34 mouse cellular contexts compared by ENCODE assay signal in genomic region chr5:135818491-135818890, GRCm38 (mm10). TPM values are rescaled to one million over a fixed set of nuclear protein-coding genes. Genes with fewer than 3 reads are reported as not detected.
A peak's percentile ranks its signal among the peaks of the same experiment; 100 is the strongest.
DNase-seq lines count a peak whose midpoint lies in the region; ATAC-seq and TF ChIP-seq lines count a peak whose summit lies in the region.
"Had no signal": no experiment of that assay in that cellular context is flagged by ENCODE, and none has a peak within 500 bp of the region (broad histone marks: within the 10 kb centered on the region; RNA-seq: fewer than 3 reads in every experiment).

No protein-coding gene starts in this region.

- no peaks in the 10 kb centered on the region for H3K9me3 ChIP-seq in forebrain, postnatal 0 days (ENCODE audit: low read length)
- no peaks in the 10 kb centered on the region for H3K9me3 ChIP-seq in forebrain, embryonic 11.5 days (ENCODE audit: control insufficient read depth, low read length)
- H3K9me3 ChIP-seq: embryonic facial prominence, embryonic 13.5 days; heart, embryonic 13.5 days; hindbrain, embryonic 15.5 days; limb, embryonic 13.5 days; liver, embryonic 12.5 days; megakaryocyte, embryonic 14.5 days; midbrain, embryonic 15.5 days; neural tube, embryonic 12.5 days; stomach, embryonic 15.5 days had no signal

- no peak overlapping the region for H3K4me3 ChIP-seq in forebrain, postnatal 0 days (ENCODE audit: low read depth, low read length)
- no peak overlapping the region for H3K4me3 ChIP-seq in forebrain, embryonic 11.5 days (ENCODE audit: low read depth, low read length)
- H3K4me3 ChIP-seq in C2C12 (ENCODE audit: insufficient read depth, poor library complexity, severe bottlenecking), result no peak overlapping the region
- H3K4me3 ChIP-seq: embryonic facial prominence, embryonic 13.5 days; erythroblast, embryonic 14.5 days; heart, adult 2 months; heart, embryonic 13.5 days; hindbrain, embryonic 15.5 days; layer of hippocampus, adult 2 months; limb, embryonic 13.5 days; liver, embryonic 12.5 days; megakaryocyte, embryonic 14.5 days; midbrain, embryonic 15.5 days; neural tube, embryonic 12.5 days; stomach, embryonic 15.5 days had no signal

- H3K27me3 ChIP-seq in forebrain, postnatal 0 days (ENCODE audit: insufficient read depth, low read length), result no peaks in the 10 kb centered on the region
- H3K27me3 ChIP-seq in forebrain, embryonic 11.5 days (ENCODE audit: control insufficient read depth, insufficient read depth, low read length), result no peaks in the 10 kb centered on the region
- H3K27me3 ChIP-seq in C2C12 (ENCODE audit: control insufficient read depth, insufficient read depth, insufficient read length), result peaks cover 54% of the 10 kb centered on the region
- H3K27me3 ChIP-seq: hindbrain, embryonic 15.5 days; midbrain, embryonic 15.5 days; neural tube, embryonic 12.5 days; stomach, embryonic 15.5 days had no signal

- peak; percentile 63 for DNase-seq in forebrain, postnatal 0 days
- DNase-seq in forebrain, embryonic 11.5 days (ENCODE audit: low spot score), result no peak
- DNase-seq in cerebellum, adult 11-12 months, result peak; percentile 94
- peak; percentile 85 to 86 for DNase-seq in cerebellum, postnatal 10 days
- no peak for DNase-seq in ovary, postnatal 14 days (ENCODE audit: low spot score)
- DNase-seq in layer of hippocampus, adult 8-10 months (ENCODE audit: low spot score in 2 of 2), result no peak
- DNase-seq: adrenal gland, adult 2 months; gastrocnemius, postnatal 36 days; heart, adult 2 months; heart, postnatal 14 days; kidney, adult 8-10 months; kidney, postnatal 14 days; layer of hippocampus, postnatal 36 days; lung, adult 18-20 months; lung, postnatal 14 days; thymus, postnatal 25 days had no signal

- H3ac ChIP-seq in C2C12 (ENCODE audit: control insufficient read depth, insufficient read length, low read depth), result no peak overlapping the region

- H3K4me1 ChIP-seq in forebrain, postnatal 0 days (ENCODE audit: insufficient read depth), result peaks cover 8% of the 10 kb centered on the region; the same call in 1 of the 2 replicates
- peaks cover 6% of the 10 kb centered on the region; the same call in 1 of the 2 replicates for H3K4me1 ChIP-seq in forebrain, embryonic 11.5 days (replicated peaks; ENCODE audit: control insufficient read depth, insufficient read depth, low read length)
- H3K4me1 ChIP-seq: heart, embryonic 13.5 days; liver, embryonic 12.5 days; megakaryocyte, embryonic 14.5 days; stomach, embryonic 15.5 days had no signal

- 45% methylated on average over 7 of the region's 7 CpGs for WGBS in forebrain, postnatal 0 days
- 55% methylated on average over 7 of the region's 7 CpGs for WGBS in forebrain, embryonic 11.5 days

- H3K9ac ChIP-seq in forebrain, postnatal 0 days, result no peak overlapping the region
- no peak overlapping the region for H3K9ac ChIP-seq in forebrain, embryonic 11.5 days (ENCODE audit: low read length)
- H3K9ac ChIP-seq: embryonic facial prominence, embryonic 13.5 days; heart, embryonic 13.5 days; hindbrain, embryonic 15.5 days; limb, embryonic 13.5 days; liver, embryonic 12.5 days; midbrain, embryonic 15.5 days; neural tube, embryonic 12.5 days; stomach, embryonic 15.5 days had no signal

- H3K79me3 ChIP-seq in C2C12 (ENCODE audit: low read depth), result no peaks in the 10 kb centered on the region

- TF ChIP-seq CTCF in forebrain, postnatal 0 days (IDR thresholded peaks at IDR 0.05; ENCODE audit: low read depth), result no peak
- TF ChIP-seq CTCF in C2C12 (IDR thresholded peaks at IDR 0.05; ENCODE audit: control insufficient read depth, insufficient read depth, insufficient read length), result no peak

- ATAC-seq in forebrain, postnatal 0 days, result peak; percentile 16; the same call in 1 of the 2 replicates
- no peak for ATAC-seq in forebrain, embryonic 11.5 days (replicated peaks; ENCODE audit: low FRiP score)
- ATAC-seq in CD4-positive, CD25-positive, alpha-beta regulatory T cell, adult 4 months, result no peak
- ATAC-seq: forebrain, embryonic 16.5 days; liver, embryonic 12.5 days; midbrain, embryonic 15.5 days had no signal

- H3K36me3 ChIP-seq in forebrain, postnatal 0 days (ENCODE audit: insufficient read depth), result no peaks in the 10 kb centered on the region
- H3K36me3 ChIP-seq in forebrain, embryonic 11.5 days (ENCODE audit: control insufficient read depth, insufficient read depth, low read length), result no peaks in the 10 kb centered on the region
- H3K36me3 ChIP-seq in C2C12 (ENCODE audit: control insufficient read depth, insufficient read depth), result no peaks in the 10 kb centered on the region
- H3K36me3 ChIP-seq: embryonic facial prominence, embryonic 13.5 days; heart, embryonic 13.5 days; hindbrain, embryonic 15.5 days; limb, embryonic 13.5 days; liver, embryonic 12.5 days; midbrain, embryonic 15.5 days; neural tube, embryonic 12.5 days; stomach, embryonic 15.5 days had no signal

- H3K4me2 ChIP-seq in forebrain, postnatal 0 days (ENCODE audit: low read depth), result no peak overlapping the region
- H3K4me2 ChIP-seq in forebrain, embryonic 11.5 days (ENCODE audit: low read depth, low read length, severe bottlenecking), result no peak overlapping the region
- H3K4me2 ChIP-seq: embryonic facial prominence, embryonic 13.5 days; heart, embryonic 13.5 days; hindbrain, embryonic 15.5 days; limb, embryonic 13.5 days; liver, embryonic 12.5 days; midbrain, embryonic 15.5 days; neural tube, embryonic 12.5 days; stomach, embryonic 15.5 days had no signal

- H3K79me2 ChIP-seq in C2C12 (ENCODE audit: control insufficient read depth, insufficient read depth), result no peaks in the 10 kb centered on the region

- H3K27ac ChIP-seq in forebrain, postnatal 0 days (ENCODE audit: low read depth, low read length), result peak overlapping the region; percentile 15; the same call in 1 of the 2 replicates
- H3K27ac ChIP-seq in forebrain, embryonic 11.5 days (ENCODE audit: low read depth, low read length), result no peak overlapping the region
- H3K27ac ChIP-seq: embryonic facial prominence, embryonic 13.5 days; heart, adult 2 months; heart, embryonic 13.5 days; hindbrain, embryonic 15.5 days; layer of hippocampus, adult 2 months; limb, embryonic 13.5 days; liver, embryonic 12.5 days; midbrain, embryonic 15.5 days; neural tube, embryonic 12.5 days; stomach, embryonic 15.5 days had no signal

TF ChIP-seq in C2C12, 6 proteins besides CTCF, POLR2A, EP300 and RAD21:
- TF ChIP-seq USF1 (IDR thresholded peaks at IDR 0.05; ENCODE audit: low read depth) (peak; percentile 56), MAX (IDR thresholded peaks at IDR 0.05) (no peak), FOSL1 (IDR thresholded peaks at IDR 0.05; ENCODE audit: insufficient read depth, low read length, poor library complexity, severe bottlenecking) (no peak), MYOD1 (IDR thresholded peaks at IDR 0.05; ENCODE audit: control insufficient read depth, insufficient read length, low read depth) (no peak)
TF ChIP-seq in C2C12: peak in this region for 1.

RNA-seq across cellular contexts. Expression of gene Srrm3, which starts 11.8 kb away (rescaled TPM):
- total RNA-seq in forebrain, postnatal 0 days (2014; rRNA removed), result 60.2 and 70.5 TPM in 2 replicates
- polyA plus RNA-seq in forebrain, postnatal 0 days (2015; fragmentation: Nextera tagmentation; extraction: Ambion mirVana), result 39.4 and 44.6 TPM in 2 replicates
- polyA plus RNA-seq in forebrain, embryonic 11.5 days (2014; fragmentation: Nextera tagmentation; extraction: Ambion mirVana), result 12.3 and 12.7 TPM in 2 replicates
- not detected for polyA plus RNA-seq in C2C12 (2012; fragmentation: generic; extraction: Trizol)
- polyA plus RNA-seq in CD4-positive, CD25-positive, alpha-beta regulatory T cell, adult 4 months (2017; shearing (Covaris generic)), result not detected
- total RNA-seq in layer of hippocampus, adult 8-10 months (2022), result 10 to 100 TPM; 59.8 to 90.9 (median 72.0) TPM
- total RNA-seq: gastrocnemius, adult 18-20 months; gastrocnemius, postnatal 36 days; heart, adult 2 months; MEL had no signal
- polyA plus RNA-seq: erythroblast, embryonic 14.5 days; heart, adult 2 months; liver, embryonic 12.5 days had no signal

RNA-seq across cellular contexts. Expression of gene Mdh2, which starts 40.2 kb away (rescaled TPM):
- 115 and 132 TPM in 2 replicates for total RNA-seq in forebrain, postnatal 0 days (2014; rRNA removed)
- polyA plus RNA-seq in forebrain, postnatal 0 days (2015; fragmentation: Nextera tagmentation; extraction: Ambion mirVana), result 663 and 665 TPM in 2 replicates
- polyA plus RNA-seq in forebrain, embryonic 11.5 days (2014; fragmentation: Nextera tagmentation; extraction: Ambion mirVana), result 526 and 536 TPM in 2 replicates
- 700 TPM for polyA plus RNA-seq in C2C12 (2012; fragmentation: generic; extraction: Trizol)
- polyA plus RNA-seq in CD4-positive, CD25-positive, alpha-beta regulatory T cell, adult 4 months (2017; shearing (Covaris generic)), result 100 to 1,000 TPM; 657 to 753 TPM
- 100 to 1,000 TPM; 392 to 413 (median 402) TPM for total RNA-seq in layer of hippocampus, adult 8-10 months (2022)

RNA-seq across cellular contexts. Expression of gene Styxl1, which starts 40.3 kb away (rescaled TPM):
- 0.29 and 0.54 TPM in 2 replicates for total RNA-seq in forebrain, postnatal 0 days (2014; rRNA removed)
- polyA plus RNA-seq in forebrain, postnatal 0 days (2015; fragmentation: Nextera tagmentation; extraction: Ambion mirVana), result 0.25 and 1.0 TPM in 2 replicates
- not detected in 2 replicates for polyA plus RNA-seq in forebrain, embryonic 11.5 days (2014; fragmentation: Nextera tagmentation; extraction: Ambion mirVana)
- polyA plus RNA-seq in C2C12 (2012; fragmentation: generic; extraction: Trizol), result not detected
- polyA plus RNA-seq in CD4-positive, CD25-positive, alpha-beta regulatory T cell, adult 4 months (2017; shearing (Covaris generic)), result 1 to 10 TPM in 1 of 2 experiments, under 1 TPM in 1; 0.61 to 1.1 TPM
- total RNA-seq in layer of hippocampus, adult 8-10 months (2022), result under 1 TPM in 2 of 4 experiments, not detected in 2; 0.73 to 0.85 TPM
- total RNA-seq: gastrocnemius, adult 18-20 months; gastrocnemius, postnatal 36 days; heart, adult 2 months; layer of hippocampus, adult 2 months; layer of hippocampus, postnatal 36 days; left cerebral cortex, postnatal 10 days; MEL had no signal
- polyA plus RNA-seq: erythroblast, embryonic 14.5 days; heart, embryonic 13.5 days; intestine, embryonic 14.5 days; limb, embryonic 13.5 days; liver, embryonic 12.5 days had no signal

Comparison
In these comparisons a context has a peak if more than half of its experiments do, and no peak if none do; other contexts are left out.
1. DNase-seq: peak in forebrain, postnatal 0 days (single experiment), cerebellum, adult 11-12 months (single experiment) and cerebellum, postnatal 10 days (2 of 2); none in forebrain, embryonic 11.5 days (single experiment), ovary, postnatal 14 days (single experiment) and layer of hippocampus, adult 8-10 months (0 of 2).
2. RNA of gene Srrm3, which starts 11.8 kb away (polyA plus RNA-seq): 39.4 to 44.6 TPM in forebrain, postnatal 0 days and 12.3 to 12.7 TPM in forebrain, embryonic 11.5 days; not detected in C2C12 (single experiment) and not detected in CD4-positive, CD25-positive, alpha-beta regulatory T cell, adult 4 months; every median in the first group is over 10 times any median in the second.